Mouse (Mus musculus) lung, embryonic 16.5 days (tissue): Measurements from ENCODE around the gene Rab3d. TPM values are rescaled to one million over a fixed set of nuclear protein-coding genes. Genes with fewer than 3 reads are reported as not detected.

ENCODE experiments used
- ATAC-seq: fragments of 200-750 bp; cut with Nextera tagmentation; 2 replicates; pipeline ENCODE4 v1.8.0; 2017; ENCODE audit warnings: low read depth, mild to moderate bottlenecking, moderate library complexity
- H3K27ac ChIP-seq: fragments of 300-500 bp; sonication (generic); 2 replicates; pipeline ENCODE4 v1.5.1; 2014; ENCODE audit warnings: mild to moderate bottlenecking, control low read depth, low read length
- H3K27me3 ChIP-seq: fragments of 300-500 bp; sonication (generic); 2 replicates; pipeline ENCODE4 v1.6.1; 2014; ENCODE audit warnings: low read depth, low read length, mixed read lengths; ENCODE audit not compliant: control insufficient read depth, insufficient read depth
- H3K36me3 ChIP-seq: fragments of 300-500 bp; sonication (generic); 2 replicates; pipeline ENCODE4 v1.6.1; 2014; ENCODE audit warnings: low read length; ENCODE audit not compliant: control insufficient read depth, insufficient read depth
- H3K4me1 ChIP-seq: fragments of 300-500 bp; sonication (generic); replicated peaks from 2 replicates; pipeline ENCODE4 v1.6.1; 2014; ENCODE audit warnings: low read length, mixed read lengths; ENCODE audit not compliant: control insufficient read depth, insufficient read depth
- H3K4me2 ChIP-seq: fragments of 300-500 bp; sonication (generic); 2 replicates; pipeline ENCODE4 v1.6.1; 2014; ENCODE audit warnings: low read depth, low read length, control low read depth
- H3K4me3 ChIP-seq: fragments of 300-500 bp; sonication (generic); 2 replicates; pipeline ENCODE4 v1.5.1; 2014; ENCODE audit warnings: mild to moderate bottlenecking, low read length, control low read depth
- H3K9ac ChIP-seq: fragments of 300-500 bp; sonication (generic); 2 replicates; pipeline ENCODE4 v1.6.1; 2014; ENCODE audit warnings: low read length, control low read depth
- H3K9me3 ChIP-seq: fragments of 300-500 bp; sonication (generic); 2 replicates; pipeline ENCODE4 v1.6.1; 2016; ENCODE audit warnings: low read length; ENCODE audit not compliant: control insufficient read depth
- whole genome bisulfite sequencing: fragments of 180-500 bp; shearing (Covaris S2); extraction: QIAGEN DNeasy Blood & Tissue Kit; methylation state at CpG from one replicate; pipeline ENCODE4 v1.1.7; 2014; 5-methylcytosine and 5-hydroxymethylcytosine counted together
- polyA plus RNA-seq: library from polyadenylated mRNA; unstranded; fragments of >200 nt; fragmentation: Nextera tagmentation; extraction: Ambion mirVana; gene quantifications from 2 replicates; pipeline ENCODE4 v1.2.1, GENCODE M21; 2015

The Rab3d gene
- polyA plus RNA-seq, 1 experiment from 2014 or later = 20.9 TPM

DNA sequence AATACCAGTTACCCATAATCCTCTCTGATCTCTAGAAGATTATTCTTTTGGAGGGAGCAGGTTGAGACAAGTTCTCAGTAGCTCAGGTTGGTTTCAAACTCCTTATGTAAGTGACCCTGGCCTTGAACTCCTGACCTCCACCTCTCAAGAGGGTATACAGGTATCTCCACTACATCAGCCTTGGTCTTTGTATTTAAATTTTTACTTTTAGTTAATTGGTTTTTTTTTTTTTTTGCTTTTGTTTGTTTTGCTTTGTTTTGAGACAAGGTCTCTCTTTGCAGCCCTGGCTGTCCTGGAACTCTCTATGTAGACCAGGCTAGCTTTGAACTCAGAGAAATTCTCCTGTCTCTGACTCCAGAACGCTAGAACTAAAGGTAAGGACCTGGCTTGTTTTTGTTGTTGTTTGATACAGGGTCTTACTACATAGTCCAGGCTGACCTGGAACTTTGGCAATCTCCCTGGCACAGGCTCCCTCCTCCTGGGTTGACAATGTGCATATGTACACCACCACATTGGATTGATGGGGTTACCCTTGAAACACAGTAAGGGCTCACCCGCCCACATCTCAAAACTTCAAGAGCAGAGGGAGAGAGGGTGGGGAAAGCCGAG is 5.6 kb upstream of the Rab3d start:
- Histone ChIP-seq H3K36me3 (no peaks in the 10 kb centered on the region), H3K27me3 (no peaks in the 10 kb centered on the region), H3K9me3 (no peaks in the 10 kb centered on the region), H3K4me2 (no peak overlapping the region), H3K9ac (no peak overlapping the region), H3K27ac (peak overlapping the region; percentile 84), H3K4me1 (peaks cover 24% of the 10 kb centered on the region), H3K4me3 (no peak overlapping the region)
- no peak for ATAC-seq
- 16% methylated on average over 3 of the region's 3 CpGs for WGBS

DNA sequence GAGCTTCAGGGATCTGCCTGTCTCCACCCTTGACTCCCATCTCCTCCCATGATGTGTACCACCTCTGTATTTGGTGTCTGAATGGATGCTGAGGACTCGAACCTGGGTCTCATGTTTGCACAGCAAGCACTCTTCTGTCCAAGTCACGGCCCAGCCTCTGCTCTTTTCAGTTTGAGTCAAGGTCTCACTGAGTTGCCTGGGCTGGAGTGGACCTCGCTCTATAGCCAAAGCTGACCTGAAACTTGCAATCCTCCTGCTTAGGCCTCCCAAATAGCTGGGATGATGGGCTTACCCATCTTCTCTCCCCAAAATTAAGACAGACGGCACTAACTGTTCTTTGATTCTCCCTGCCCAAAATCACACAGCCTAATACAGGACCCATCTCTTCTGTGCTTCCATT is 5.0 kb upstream of the Rab3d start:
- ATAC-seq = no peak
- 91% methylated on average over 4 of the region's 4 CpGs for WGBS

DNA sequence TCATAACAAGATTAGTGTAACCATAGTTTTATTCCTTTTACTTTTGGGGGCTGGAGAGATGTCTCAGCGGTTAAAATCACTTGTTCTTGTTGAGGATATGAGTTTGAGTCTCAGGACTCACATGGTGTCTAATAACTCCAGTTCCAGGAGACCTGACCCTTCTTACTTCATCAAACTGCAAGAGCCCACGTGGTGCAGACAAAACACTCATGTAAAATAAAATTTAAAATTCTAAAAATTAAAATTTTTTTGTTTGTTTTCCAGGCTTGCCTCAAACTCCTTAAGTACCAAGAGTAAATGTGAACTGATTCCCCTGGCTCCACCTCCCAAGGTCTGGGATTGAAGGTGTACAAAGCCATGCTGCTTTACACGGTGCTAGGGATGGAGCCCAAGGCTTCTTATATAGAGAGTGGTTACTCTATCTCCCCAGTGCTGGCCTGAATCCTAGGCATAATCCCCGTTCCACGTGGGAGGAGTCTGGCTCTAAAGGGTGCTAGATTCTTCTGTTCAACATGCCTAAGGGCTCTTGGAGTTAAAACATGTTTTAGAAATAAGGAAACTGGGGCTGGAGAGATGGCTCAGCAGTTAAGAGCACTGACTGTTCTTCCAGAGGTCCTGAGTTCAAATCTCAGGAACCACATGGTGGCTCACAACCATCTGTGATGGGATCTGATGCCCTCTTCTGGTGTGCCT is 846 bp upstream of the Rab3d start:
- Histone ChIP-seq H3K4me1 (peaks cover 17% of the 10 kb centered on the region), H3K27ac (peak overlapping the region; percentile 51), H3K9me3 (no peaks in the 10 kb centered on the region), H3K36me3 (no peaks in the 10 kb centered on the region), H3K27me3 (no peaks in the 10 kb centered on the region), H3K4me3 (peak overlapping the region; percentile 58), H3K4me2 (peak overlapping the region; percentile 98), H3K9ac (peak overlapping the region; percentile 68; the same call in 1 of the 2 replicates)
- ATAC-seq = no peak
- 17% methylated on average over 5 of the region's 5 CpGs for WGBS

More for the DNA sequence above, 5.0 kb upstream of the Rab3d start:
- Histone ChIP-seq H3K36me3 (no peaks in the 10 kb centered on the region), H3K27ac (peak overlapping the region; percentile 84), H3K4me3 (no peak overlapping the region), H3K4me2 (no peak overlapping the region), H3K9ac (no peak overlapping the region), H3K27me3 (no peaks in the 10 kb centered on the region), H3K9me3 (no peaks in the 10 kb centered on the region), H3K4me1 (peaks cover 28% of the 10 kb centered on the region)

DNA sequence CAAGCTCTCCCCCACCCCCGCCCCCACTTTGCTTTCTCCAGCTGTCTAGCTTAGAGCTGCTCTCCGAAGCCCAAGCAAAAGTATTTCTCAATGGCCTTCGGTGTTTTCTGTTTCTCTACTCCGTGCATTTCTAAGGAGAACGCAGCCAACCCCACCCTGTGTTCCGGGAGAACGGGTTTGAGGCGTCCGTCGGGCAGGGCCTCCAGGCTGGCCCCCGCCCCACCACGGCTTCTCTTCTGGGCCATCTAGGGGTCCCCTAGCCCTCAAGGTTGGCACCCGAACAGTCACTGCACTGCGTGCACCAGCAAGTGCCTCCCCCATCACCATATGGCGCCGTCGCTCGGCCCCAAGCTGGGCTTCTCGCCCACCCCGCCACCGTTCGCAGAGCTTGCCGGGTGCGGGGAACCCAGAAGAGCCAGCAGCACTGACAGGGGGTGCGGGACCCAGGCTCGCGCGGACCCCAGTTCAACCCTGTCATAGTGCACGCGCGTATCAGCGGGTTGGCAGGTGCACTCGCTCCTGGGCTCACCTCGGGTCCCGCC is 428 bp downstream of the Rab3d start:
- WGBS = 1% methylated on average over 35 of the region's 35 CpGs
- H3K27me3 ChIP-seq = no peaks in the 10 kb centered on the region
- peak; percentile 59 for ATAC-seq
- peak overlapping the region; percentile 58 for H3K4me3 ChIP-seq
- peak overlapping the region; percentile 98 for H3K4me2 ChIP-seq
- peaks cover 13% of the 10 kb centered on the region for H3K4me1 ChIP-seq
- no peaks in the 10 kb centered on the region for H3K9me3 ChIP-seq
- no peaks in the 10 kb centered on the region for H3K36me3 ChIP-seq
- H3K27ac ChIP-seq = peak overlapping the region; percentile 19
- peak overlapping the region; percentile 68 for H3K9ac ChIP-seq

DNA sequence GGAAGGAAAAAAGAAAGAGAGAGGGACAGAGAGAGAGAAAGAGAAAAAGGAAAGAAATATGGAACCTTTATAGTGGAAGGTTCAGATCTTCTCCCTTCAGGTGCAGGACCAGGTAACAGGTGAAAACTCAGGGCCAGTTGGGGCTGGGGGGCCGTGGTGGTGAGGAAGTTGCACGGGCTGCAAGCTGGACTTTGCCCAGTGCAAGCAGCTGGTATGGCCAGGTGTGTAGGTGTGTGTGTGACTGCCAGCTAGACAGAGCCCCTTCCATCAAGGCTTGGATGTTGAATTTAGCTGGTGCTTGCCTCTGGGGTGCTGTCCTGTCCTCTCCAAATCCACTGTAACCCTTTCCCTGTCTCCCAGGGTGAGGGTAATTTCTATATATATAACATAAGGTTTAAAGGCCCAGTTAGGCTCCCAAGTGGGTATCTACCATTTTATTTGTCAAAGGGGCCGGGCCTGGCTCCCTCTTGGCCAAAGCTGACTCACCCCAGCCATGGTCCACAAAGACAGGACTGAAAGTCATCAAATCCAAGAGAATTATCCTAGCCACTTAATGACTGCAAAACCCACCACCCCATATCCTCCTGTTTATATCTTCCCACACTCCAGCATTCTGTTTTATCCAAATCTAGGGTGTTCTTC is 1.0 kb downstream of the Rab3d start:
- H3K36me3 ChIP-seq = no peaks in the 10 kb centered on the region
- H3K27ac ChIP-seq = no peak overlapping the region
- ATAC-seq = no peak
- H3K4me2 ChIP-seq = peak overlapping the region; percentile 98
- no peaks in the 10 kb centered on the region for H3K27me3 ChIP-seq
- 52% methylated on average over 3 of the region's 3 CpGs for WGBS
- H3K9me3 ChIP-seq = no peaks in the 10 kb centered on the region
- H3K4me1 ChIP-seq = peaks cover 13% of the 10 kb centered on the region
- peak overlapping the region; percentile 68 for H3K9ac ChIP-seq
- H3K4me3 ChIP-seq = peak overlapping the region; percentile 58

DNA sequence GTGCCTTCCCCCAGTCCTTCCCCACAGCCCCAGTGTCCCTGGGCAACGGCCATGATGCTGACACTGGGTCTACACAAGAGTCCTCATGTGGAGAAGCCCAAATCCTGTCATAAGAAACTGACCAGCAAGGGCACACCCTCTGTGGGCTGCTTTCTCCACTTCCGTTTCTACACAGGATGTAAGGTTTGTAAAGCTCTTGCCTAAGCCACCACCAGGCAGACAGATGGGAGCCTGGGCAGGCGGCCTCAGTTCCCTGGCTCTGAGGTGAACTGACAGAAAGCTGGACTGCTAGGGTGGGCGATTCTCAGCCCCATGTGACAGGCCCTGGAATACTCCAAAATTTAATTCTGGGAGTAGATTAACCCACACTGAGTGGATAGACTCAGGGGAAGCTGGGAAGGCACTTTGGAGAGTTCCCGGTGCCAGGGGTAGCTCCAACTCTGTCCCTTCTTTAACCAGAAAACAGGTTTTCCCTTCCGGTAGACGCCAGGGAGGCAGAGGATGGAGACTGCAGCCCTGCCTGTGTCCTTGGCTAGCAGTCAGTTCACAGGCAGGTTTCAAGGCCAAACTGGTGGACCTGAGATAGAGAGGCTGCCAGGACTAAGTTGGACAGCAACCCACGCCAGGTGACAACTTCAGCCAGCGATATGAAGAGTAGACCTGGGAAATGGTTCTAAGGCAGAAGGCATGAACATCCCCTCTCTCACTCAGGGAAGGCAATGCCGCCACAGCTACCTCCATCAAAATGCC is 8.3 kb downstream of the Rab3d start:
- whole genome bisulfite sequencing = 69% methylated on average over 10 of the region's 10 CpGs
- ATAC-seq = no peak
- H3K36me3 ChIP-seq = no peaks in the 10 kb centered on the region
- no peaks in the 10 kb centered on the region for H3K4me1 ChIP-seq
- no peaks in the 10 kb centered on the region for H3K27me3 ChIP-seq
- no peak overlapping the region for H3K4me2 ChIP-seq
- no peaks in the 10 kb centered on the region for H3K9me3 ChIP-seq
- H3K27ac ChIP-seq = no peak overlapping the region
- no peak overlapping the region for H3K9ac ChIP-seq
- no peak overlapping the region for H3K4me3 ChIP-seq

DNA sequence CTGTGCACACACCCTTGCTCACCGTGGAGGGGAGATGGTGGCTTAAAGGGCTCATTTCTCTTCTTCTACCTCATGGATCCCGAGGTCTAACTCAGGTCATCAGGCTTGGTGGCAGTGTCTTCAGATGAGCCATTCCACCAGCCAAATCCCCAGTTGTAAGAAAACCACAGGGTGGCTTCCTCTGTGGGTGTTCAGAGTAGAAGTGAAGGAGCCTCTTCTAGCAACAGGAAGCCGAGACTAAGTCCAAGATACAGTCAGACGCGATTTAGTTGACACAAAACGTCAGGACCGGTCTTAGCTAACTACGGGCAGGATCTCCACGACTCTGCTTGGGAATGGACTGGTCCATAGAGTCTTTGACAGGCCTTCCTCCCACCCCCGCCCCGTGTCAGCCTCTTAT is 9.8 kb downstream of the Rab3d start:
- no peak for ATAC-seq
- H3K4me2 ChIP-seq = no peak overlapping the region
- no peaks in the 10 kb centered on the region for H3K9me3 ChIP-seq
- no peak overlapping the region for H3K27ac ChIP-seq
- no peak overlapping the region for H3K4me3 ChIP-seq
- H3K27me3 ChIP-seq = no peaks in the 10 kb centered on the region
- H3K9ac ChIP-seq = no peak overlapping the region
- H3K4me1 ChIP-seq = no peaks in the 10 kb centered on the region
- 69% methylated on average over 11 of the region's 11 CpGs for WGBS
- no peaks in the 10 kb centered on the region for H3K36me3 ChIP-seq

DNA sequence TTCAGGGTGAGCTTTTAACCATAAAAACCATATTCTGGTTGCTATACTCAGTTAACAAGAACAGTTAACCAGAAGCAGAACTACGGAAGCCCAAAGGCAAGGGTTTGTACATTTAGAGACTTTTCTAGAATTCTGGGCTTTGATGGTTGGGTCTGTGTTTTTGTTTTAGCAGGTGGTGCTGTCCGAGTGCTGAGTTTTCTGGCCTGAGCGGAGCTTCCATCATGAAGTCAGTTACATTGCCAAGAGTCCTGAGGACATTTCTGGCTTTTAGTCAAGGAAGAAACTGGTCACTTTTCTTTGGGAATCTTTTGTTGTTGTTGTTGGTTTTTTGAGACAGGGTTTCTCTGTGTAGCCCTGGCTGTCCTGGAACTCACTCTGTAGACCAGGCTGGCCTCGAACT is 14.0 kb downstream of the Rab3d start:
- Histone ChIP-seq H3K27me3 (no peaks in the 10 kb centered on the region), H3K36me3 (no peaks in the 10 kb centered on the region), H3K4me3 (no peak overlapping the region), H3K4me1 (no peaks in the 10 kb centered on the region), H3K4me2 (no peak overlapping the region), H3K9ac (no peak overlapping the region), H3K9me3 (no peaks in the 10 kb centered on the region), H3K27ac (no peak overlapping the region)
- WGBS = 77% methylated on average over 4 of the region's 4 CpGs
- no peak for ATAC-seq
